Mouse (Mus musculus) urinary bladder, adult 18-20 months (tissue): ENCODE data around the gene Rabl2.

Source experiments
- DNase-seq, 2 experiments: peaks; one replicate each; pipeline ENCODE4 v3.0.0; 2022; ENCODE audit warnings: low spot score in 2 of 2, mixed read lengths in 2 of 2

The Rabl2 gene

GRCm38 (mm10) chr15:89591723-89592455 lies at the start of gene Rabl2:
Gene Rabl2, minus strand, starts transcription at chr15:89591923.
- peak; percentile 80 to 85 for DNase-seq

GRCm38 (mm10) chr15:89623626-89623959 lies 31.9 kb upstream of the Rabl2 start:
- DNase-seq, result peak in 1 of 2 experiments; percentile 33

GRCm38 (mm10) chr15:89622959-89623625 lies 31.4 kb upstream of the Rabl2 start:
- no peak for DNase-seq

GRCm38 (mm10) chr15:89622312-89622958 lies 30.7 kb upstream of the Rabl2 start:
- no peak for DNase-seq

GRCm38 (mm10) chr15:89607888-89608287 lies 16.2 kb upstream of the Rabl2 start:
- DNase-seq, result no peak

- DNase-seq, result no peak
These were observed 15.8 kb upstream of the Rabl2 start for GRCm38 (mm10) chr15:89607480-89607879.

- no peak for DNase-seq
These were observed 14.3 kb upstream of the Rabl2 start for GRCm38 (mm10) chr15:89605822-89606570.

GRCm38 (mm10) chr15:89592548-89592947 lies 825 bp upstream of the Rabl2 start:
- no peak for DNase-seq

GRCm38 (mm10) chr15:89591317-89591716 lies 406 bp downstream of the Rabl2 start:
- DNase-seq, result no peak

- DNase-seq, result no peak
These were observed 2.6 kb downstream of the Rabl2 start for GRCm38 (mm10) chr15:89589146-89589545.

- DNase-seq, result no peak
These were observed 6.1 kb downstream of the Rabl2 start for GRCm38 (mm10) chr15:89585631-89586030.

- DNase-seq, result no peak
These were observed 6.6 kb downstream of the Rabl2 start for GRCm38 (mm10) chr15:89585101-89585500.

GRCm38 (mm10) chr15:89582494-89582893 lies 9.2 kb downstream of the Rabl2 start:
- DNase-seq, result no peak

- no peak for DNase-seq
These were observed 19.6 kb downstream of the Rabl2 start for GRCm38 (mm10) chr15:89572147-89572546.

- DNase-seq, result no peak
These were observed 23.6 kb downstream of the Rabl2 start, which contains the start of gene Acr for GRCm38 (mm10) chr15:89568114-89568513. Gene Acr, plus strand, starts transcription at chr15:89568326.

- no peak for DNase-seq
These were observed 32.5 kb downstream of the Rabl2 start for GRCm38 (mm10) chr15:89559202-89559731.

- no peak for DNase-seq
These were observed 33.7 kb downstream of the Rabl2 start for GRCm38 (mm10) chr15:89557996-89558390.

- DNase-seq, result peak in 1 of 2 experiments; percentile 53
These were observed 34.3 kb downstream of the Rabl2 start for GRCm38 (mm10) chr15:89557179-89557995.

GRCm38 (mm10) chr15:89556401-89557178 lies 35.1 kb downstream of the Rabl2 start:
- peak in 1 of 2 experiments; percentile 50 for DNase-seq

- DNase-seq, result no peak
These were observed 36.1 kb downstream of the Rabl2 start for GRCm38 (mm10) chr15:89555591-89555990.
